Mouse (Mus musculus) heart, adult 2 months (tissue): ENCODE measurements at regions not wholly inside any gene's neighbourhood (a gene's known extent, or its start where the extent isn't known, plus 50 kb on each side); places are given as distances from the start of the nearest gene placed in this dataset.

Source experiments
- CTCF ChIP-seq: fragments of 200-600 bp; IDR thresholded peaks from 2 replicates; pipeline ENCODE4 v1.8.1; 2022; ENCODE audit warnings: antibody characterized with exemption, mild to moderate bottlenecking, moderate library complexity
- POLR2A ChIP-seq: fragments of 200-500 bp; IDR thresholded peaks from 2 replicates; pipeline ENCODE4 v1.6.1; 2011; ENCODE audit warnings: mild to moderate bottlenecking, low read depth, low read length, control low read depth; ENCODE audit not compliant: insufficient read depth

- TF ChIP-seq CTCF (no peak), POLR2A (no peak)
Measured at GRCm38 (mm10) chr10:43750854-43751253, 150.7 kb downstream of the Qrsl1 start.
